Mouse (Mus musculus) splenic B cell, adult 2 months (primary cell): Measurements from ENCODE around the gene Msantd3.

Experiments used
- DNase-seq: peaks from one replicate; pipeline ENCODE4 v3.0.0-alpha.2; 2011; ENCODE audit warnings: low read depth, low spot score
- H3K27me3 ChIP-seq: 2 replicates; pipeline ENCODE4 v1.6.1; 2012; ENCODE audit warnings: mild to moderate bottlenecking, low read length, moderate library complexity, mixed read lengths; ENCODE audit not compliant: control insufficient read depth, poor library complexity, insufficient read depth, severe bottlenecking
- H3K36me3 ChIP-seq: 2 replicates; pipeline ENCODE4 v1.6.1; 2012; ENCODE audit warnings: mild to moderate bottlenecking, low read length, moderate library complexity, mixed read lengths; ENCODE audit not compliant: control insufficient read depth, poor library complexity, insufficient read depth, severe bottlenecking

Msantd3 gene

DNA sequence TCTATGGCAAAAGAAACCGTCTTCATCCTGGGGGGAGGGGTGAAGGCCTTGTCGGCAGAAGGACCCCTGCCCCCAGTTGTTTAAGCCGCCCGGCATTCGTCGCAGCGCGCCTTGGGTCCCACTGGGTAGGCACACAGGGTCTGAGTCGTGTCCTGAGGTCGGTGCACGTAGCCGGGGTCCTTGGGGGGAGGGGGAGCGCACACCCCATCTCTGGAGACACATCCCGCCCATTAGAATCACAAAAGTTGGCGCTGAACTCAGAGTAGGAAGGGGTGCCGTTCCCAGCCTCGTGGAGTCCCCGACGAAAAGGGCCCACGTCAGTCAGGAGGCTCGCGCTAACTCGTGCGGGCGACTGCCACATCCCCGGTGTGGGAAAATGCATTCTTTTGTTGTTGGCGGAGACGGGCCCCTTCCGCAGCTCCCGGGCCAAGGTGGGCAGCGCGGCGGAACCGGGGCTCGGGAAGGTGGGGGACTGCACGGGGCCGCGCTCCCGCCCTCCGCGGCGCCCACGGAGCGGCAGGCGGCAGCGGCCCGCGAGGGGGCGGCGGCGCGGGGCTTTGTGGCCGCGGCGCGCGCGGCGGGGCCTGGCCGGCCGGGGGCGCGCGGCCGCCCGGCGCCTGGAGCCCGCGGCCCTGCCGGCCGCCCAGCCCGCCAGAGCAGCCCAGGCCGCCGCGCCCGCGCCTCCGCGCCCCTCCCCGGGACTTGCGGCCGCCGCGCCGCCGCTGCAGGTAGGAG is at the start of gene Msantd3:
Msantd3 (plus strand) TSS at position 95 of the 735 bp plus-strand sequence.
- DNase-seq: no peak
- no peaks in the 10 kb centered on the region for H3K36me3 ChIP-seq
- H3K27me3 ChIP-seq: no peaks in the 10 kb centered on the region; the same call in 1 of the 2 replicates

DNA sequence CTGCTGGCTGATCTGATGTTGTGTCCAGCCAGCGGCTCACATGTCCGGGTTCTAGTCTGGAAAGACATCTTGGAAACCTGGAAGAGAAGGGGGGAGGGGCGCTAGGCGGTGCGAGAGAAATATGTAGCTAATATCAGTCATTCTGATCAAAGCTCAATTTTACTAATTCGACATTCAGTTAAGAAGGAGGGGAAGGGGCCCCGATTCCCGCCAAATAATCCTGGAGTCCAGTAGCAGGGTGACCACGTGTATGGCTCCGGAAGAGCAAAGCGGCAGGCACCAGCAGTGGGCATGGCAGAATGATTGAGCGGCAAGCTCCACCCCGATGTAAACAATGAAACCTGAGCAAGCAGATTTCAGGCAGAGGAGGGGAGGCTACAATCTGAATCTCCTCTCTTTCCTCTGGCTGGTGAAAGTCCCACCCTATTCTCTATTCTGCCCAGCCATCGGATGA is 48.4 kb upstream of the Msantd3 start:
- DNase-seq: no peak
- Histone ChIP-seq H3K27me3 (no peaks in the 10 kb centered on the region; the same call in 1 of the 2 replicates), H3K36me3 (no peaks in the 10 kb centered on the region)

DNA sequence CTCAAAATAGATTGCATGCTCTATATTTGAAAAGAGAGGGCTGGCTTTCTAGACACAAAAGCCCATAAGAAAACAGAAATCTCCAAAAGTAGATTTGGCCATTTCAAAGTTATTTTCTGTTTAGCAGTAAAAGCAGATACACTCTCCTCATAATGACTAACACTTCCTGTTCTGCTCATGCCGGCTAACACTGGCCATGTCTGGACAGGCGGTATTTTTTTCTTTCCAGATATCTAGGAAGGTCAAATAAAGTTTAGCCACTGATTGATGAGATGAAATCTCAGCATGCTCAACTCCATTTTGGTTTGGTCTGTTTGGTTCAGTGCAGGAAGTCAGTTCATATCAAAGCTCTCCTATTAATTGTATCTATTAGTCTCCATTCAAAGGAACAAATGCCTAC is 47.2 kb upstream of the Msantd3 start:
- Histone ChIP-seq H3K27me3 (no peaks in the 10 kb centered on the region; the same call in 1 of the 2 replicates), H3K36me3 (no peaks in the 10 kb centered on the region)
- no peak for DNase-seq

DNA sequence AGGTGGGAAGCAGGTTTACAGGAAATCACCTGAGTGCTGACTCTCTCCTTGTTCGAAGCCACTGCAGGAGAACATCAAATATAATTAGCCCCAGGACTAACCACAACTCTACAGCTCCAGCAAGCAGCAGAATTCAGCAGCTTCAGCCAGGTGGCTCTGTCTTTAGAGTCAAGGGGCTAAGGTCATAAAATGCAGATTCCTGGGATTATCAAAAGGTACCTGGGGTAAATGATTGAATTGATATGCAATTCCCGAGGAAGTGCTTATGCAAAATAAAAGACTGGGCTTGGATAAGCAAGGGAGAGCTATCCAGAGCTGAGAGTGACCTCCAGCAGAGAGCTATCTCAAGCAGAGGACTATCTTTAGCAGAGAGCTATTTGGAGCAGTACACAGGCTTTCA is 28.9 kb upstream of the Msantd3 start:
- Histone ChIP-seq H3K36me3 (no peaks in the 10 kb centered on the region), H3K27me3 (no peaks in the 10 kb centered on the region)
- DNase-seq: no peak

- H3K36me3 ChIP-seq: no peaks in the 10 kb centered on the region
These were observed 10.2 kb upstream of the Msantd3 start for GRCm38 (mm10) chr4:48529559-48529958.

GRCm38 (mm10) chr4:48531804-48532601 is 7.7 kb upstream of the Msantd3 start:
- Histone ChIP-seq H3K27me3 (no peaks in the 10 kb centered on the region), H3K36me3 (no peaks in the 10 kb centered on the region)
- no peak for DNase-seq

More at GRCm38 (mm10) chr4:48529559-48529958, 10.2 kb upstream of the Msantd3 start:
- no peaks in the 10 kb centered on the region for H3K27me3 ChIP-seq
- no peak for DNase-seq

DNA sequence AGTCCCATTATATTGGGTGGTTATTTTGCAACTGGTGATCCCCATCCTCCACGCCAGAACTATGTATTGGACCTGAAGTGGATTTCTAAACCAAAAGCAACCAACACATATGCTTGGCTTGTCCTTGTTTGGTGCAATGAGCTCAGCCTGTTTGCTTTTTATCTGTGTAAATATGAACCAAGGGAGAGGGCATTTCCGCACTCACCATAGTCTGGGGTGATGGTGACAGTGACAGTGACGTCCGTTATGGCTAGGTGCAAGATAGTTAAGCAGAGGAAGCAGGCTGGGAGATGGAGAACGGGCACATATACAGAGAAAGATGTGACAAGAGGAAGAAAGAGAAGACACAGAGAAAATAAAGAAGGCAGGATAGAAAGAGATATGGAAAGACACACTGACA is 3.5 kb upstream of the Msantd3 start:
- no peak for DNase-seq
- H3K27me3 ChIP-seq: no peaks in the 10 kb centered on the region
- no peaks in the 10 kb centered on the region for H3K36me3 ChIP-seq

- H3K27me3 ChIP-seq: no peaks in the 10 kb centered on the region; the same call in 1 of the 2 replicates
- no peak for DNase-seq
- no peaks in the 10 kb centered on the region for H3K36me3 ChIP-seq
These were observed 2.7 kb upstream of the Msantd3 start for GRCm38 (mm10) chr4:48537024-48537423.

- DNase-seq: no peak
- no peaks in the 10 kb centered on the region for H3K36me3 ChIP-seq
- H3K27me3 ChIP-seq: no peaks in the 10 kb centered on the region; the same call in 1 of the 2 replicates
These were observed 1.2 kb upstream of the Msantd3 start for GRCm38 (mm10) chr4:48538581-48538980.

GRCm38 (mm10) chr4:48540576-48541111 is 909 bp downstream of the Msantd3 start:
- Histone ChIP-seq H3K36me3 (no peaks in the 10 kb centered on the region), H3K27me3 (no peaks in the 10 kb centered on the region; the same call in 1 of the 2 replicates)
- DNase-seq: no peak

GRCm38 (mm10) chr4:48541526-48542250 is 2.0 kb downstream of the Msantd3 start:
- Histone ChIP-seq H3K27me3 (no peaks in the 10 kb centered on the region; the same call in 1 of the 2 replicates), H3K36me3 (no peaks in the 10 kb centered on the region)
- no peak for DNase-seq

GRCm38 (mm10) chr4:48542351-48542750 is 2.6 kb downstream of the Msantd3 start:
- Histone ChIP-seq H3K27me3 (no peaks in the 10 kb centered on the region; the same call in 1 of the 2 replicates), H3K36me3 (no peaks in the 10 kb centered on the region)
- no peak for DNase-seq

DNA sequence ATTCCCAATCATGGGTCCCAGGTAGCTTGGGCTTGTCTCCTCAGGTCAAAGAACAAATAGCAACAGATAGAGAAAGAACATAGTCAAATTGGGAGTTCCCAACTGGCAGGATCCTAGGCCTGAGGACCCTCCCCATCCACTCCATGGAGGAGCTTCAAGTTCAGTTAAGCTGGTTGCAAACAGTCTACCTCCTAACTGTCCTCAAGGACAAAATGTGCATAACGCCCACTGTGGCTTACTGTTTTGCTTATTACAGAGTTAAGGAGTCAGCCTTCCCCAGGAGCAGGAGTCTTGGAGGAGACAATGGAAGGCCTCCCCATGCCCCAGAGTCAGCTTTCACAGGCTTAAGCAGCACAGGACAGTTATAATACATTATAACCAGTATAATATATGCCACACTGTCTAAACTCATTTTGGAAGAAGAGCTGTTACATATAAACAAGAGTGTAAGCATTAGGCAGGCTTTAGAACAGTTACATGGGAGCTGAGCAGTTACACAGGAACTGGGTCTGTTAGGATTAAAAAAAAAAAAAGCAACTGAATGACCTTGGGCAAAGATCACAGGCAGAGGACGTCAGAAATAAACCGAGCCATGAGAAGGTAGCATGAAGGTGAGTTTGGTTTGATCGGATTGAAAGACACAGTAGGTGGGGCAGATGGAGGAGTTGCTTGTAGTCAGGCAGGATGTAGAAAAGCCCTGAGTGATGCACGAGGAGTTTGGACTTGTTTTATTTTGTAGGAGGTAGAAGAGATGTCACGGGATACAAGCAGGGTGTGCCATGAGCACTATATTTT is 3.5 kb downstream of the Msantd3 start:
- no peak for DNase-seq

DNA sequence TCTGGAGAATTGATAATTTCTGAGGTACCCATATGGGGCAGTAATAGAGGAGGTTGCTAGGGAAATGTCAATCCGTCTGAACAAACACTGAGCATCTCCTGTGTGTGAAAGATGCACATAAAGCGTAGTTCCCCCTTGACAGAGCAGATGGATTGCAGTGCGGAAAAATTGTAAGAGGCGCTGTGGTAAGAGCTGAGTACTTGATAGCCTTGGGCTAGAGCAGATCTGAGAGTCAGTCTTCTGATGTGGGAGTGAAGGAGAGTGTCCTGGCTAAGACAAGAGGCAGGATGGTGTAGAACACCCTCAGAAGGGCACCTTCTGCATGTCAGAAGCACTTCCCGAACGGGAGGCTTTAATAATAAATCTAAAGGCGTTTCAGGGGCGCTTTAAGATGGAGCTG is 4.4 kb downstream of the Msantd3 start:
- H3K27me3 ChIP-seq: no peaks in the 10 kb centered on the region; the same call in 1 of the 2 replicates

More for the DNA sequence above, 3.5 kb downstream of the Msantd3 start:
- no peaks in the 10 kb centered on the region for H3K36me3 ChIP-seq
- no peaks in the 10 kb centered on the region; the same call in 1 of the 2 replicates for H3K27me3 ChIP-seq

More for the DNA sequence above, 4.4 kb downstream of the Msantd3 start:
- no peaks in the 10 kb centered on the region for H3K36me3 ChIP-seq
- no peak for DNase-seq
